ENCODE assay signal across 11 mouse cellular contexts in the genomic region with DNA sequence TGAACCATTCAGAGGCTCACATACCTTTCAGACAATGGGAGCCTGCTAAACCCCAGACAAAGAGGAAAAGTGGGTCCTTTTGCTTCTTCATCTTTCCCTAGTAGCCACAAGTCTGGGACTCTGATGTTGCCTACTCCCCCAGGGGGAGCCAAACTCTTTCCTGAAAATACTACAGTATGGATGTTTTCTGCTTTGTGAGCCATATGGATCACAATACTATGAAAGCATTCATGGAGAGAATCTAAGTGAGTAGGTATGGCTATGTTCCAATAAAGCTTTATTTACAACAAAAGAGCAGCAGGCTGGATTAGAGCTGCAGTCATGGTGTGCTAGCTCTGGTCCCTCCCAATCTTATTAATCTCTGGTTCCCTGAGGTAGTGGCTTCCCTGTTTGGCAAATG.
DNase-seq lines count a peak whose midpoint lies in the region; ATAC-seq and TF ChIP-seq lines count a peak whose summit lies in the region.
"Had no signal": no experiment of that assay in that cellular context is flagged by ENCODE, and none has a peak within 500 bp of the region (broad histone marks: within the 10 kb centered on the region; RNA-seq: fewer than 3 reads in every experiment).

No protein-coding gene starts in this region.

- no peak for ATAC-seq in granulocyte monocyte progenitor cell, adult 5-6 weeks (replicated peaks; ENCODE audit: poor library complexity, severe bottlenecking)

- DNase-seq in gastrocnemius, adult 2 months: no peak
- DNase-seq in gastrocnemius, postnatal 10 days: no peak
- peak; percentile 43 to 54 for DNase-seq in left cerebral cortex, postnatal 14 days (ENCODE audit: low spot score in 2 of 2)
- DNase-seq in left cerebral cortex, postnatal 10 days (ENCODE audit: extremely low spot score in 1 of 2, low spot score in 2 of 2): no peak
- peak; percentile 31 for DNase-seq in 3T3-L1 (ENCODE audit: low read depth, low spot score)
- peak; percentile 51 for DNase-seq in brain, adult 2 months (ENCODE audit: low read depth, low spot score)
- DNase-seq in urinary bladder, postnatal 25 days (ENCODE audit: low spot score): no peak
- DNase-seq: cerebellum, postnatal 14 days; heart, adult 18-20 months had no signal

- H3K27ac ChIP-seq in gastrocnemius, adult 2 months: no peak overlapping the region
- H3K27ac ChIP-seq: limb, embryonic 13.5 days had no signal

- H3K4me3 ChIP-seq in gastrocnemius, adult 2 months: no peak overlapping the region
- H3K4me3 ChIP-seq: limb, embryonic 13.5 days had no signal

- intact Hi-C loops in gastrocnemius, adult 2 months (cut with DNase I): no loop called here
- intact Hi-C loops in left cerebral cortex, postnatal 14 days (cut with DNase I): no loop called here
- intact Hi-C loops in left cerebral cortex, postnatal 10 days (cut with DNase I): no loop called here

- peak; percentile 43 for TF ChIP-seq CTCF in gastrocnemius, adult 2 months (IDR thresholded peaks at IDR 0.05)

Comparison
In these comparisons a context has a peak if more than half of its experiments do, and no peak if none do; other contexts are left out.
1. DNase-seq: peak in left cerebral cortex, postnatal 14 days (2 of 2), 3T3-L1 (single experiment) and brain, adult 2 months (single experiment); none in gastrocnemius, adult 2 months (single experiment), gastrocnemius, postnatal 10 days (single experiment), left cerebral cortex, postnatal 10 days (0 of 2) and urinary bladder, postnatal 25 days (single experiment).